Mouse (Mus musculus): ENCODE measurements around the gene Gltp.

Gene Gltp

DNA sequence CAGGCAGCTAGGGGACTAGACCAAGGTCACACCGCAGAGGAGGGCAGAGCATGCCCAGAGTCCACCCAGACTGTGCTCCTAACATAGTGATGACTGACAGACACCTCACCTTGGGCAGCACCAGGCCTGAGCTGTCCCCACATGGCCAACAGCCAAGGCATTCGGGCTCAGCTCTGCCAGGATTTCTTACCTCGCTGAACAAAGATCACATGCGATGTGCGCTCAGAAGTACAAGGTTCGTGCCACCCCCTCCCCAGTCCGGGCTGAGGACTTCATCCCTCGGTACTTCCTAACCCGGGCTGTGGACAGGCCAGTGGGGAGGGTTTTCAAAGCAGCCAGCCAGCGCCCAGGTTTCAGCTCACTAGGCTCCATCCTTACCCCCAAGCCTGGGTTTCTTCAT lies 33.4 kb downstream of the Gltp start:
- peak; percentile 59 to 69 for DNase-seq

DNA sequence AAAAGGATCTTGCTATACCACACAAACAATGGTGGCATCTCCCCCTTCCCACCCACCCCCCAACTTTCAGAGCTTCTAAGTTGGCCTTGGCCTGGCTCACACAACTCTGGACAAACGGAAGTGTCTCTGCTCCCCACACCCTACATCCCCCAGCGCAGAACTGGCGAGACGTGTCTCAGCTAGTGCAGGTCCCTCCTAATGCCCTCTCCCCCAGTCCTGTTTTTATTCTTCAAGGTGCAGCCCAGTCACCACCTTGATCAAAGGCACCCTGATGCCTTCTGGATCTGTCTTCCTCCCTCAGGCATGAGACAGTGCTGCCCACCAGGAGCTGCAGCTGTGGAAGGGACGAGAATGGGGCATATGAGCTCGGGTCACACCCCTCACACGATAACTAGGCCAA lies 34.5 kb downstream of the Gltp start:
- no peak for DNase-seq

DNA sequence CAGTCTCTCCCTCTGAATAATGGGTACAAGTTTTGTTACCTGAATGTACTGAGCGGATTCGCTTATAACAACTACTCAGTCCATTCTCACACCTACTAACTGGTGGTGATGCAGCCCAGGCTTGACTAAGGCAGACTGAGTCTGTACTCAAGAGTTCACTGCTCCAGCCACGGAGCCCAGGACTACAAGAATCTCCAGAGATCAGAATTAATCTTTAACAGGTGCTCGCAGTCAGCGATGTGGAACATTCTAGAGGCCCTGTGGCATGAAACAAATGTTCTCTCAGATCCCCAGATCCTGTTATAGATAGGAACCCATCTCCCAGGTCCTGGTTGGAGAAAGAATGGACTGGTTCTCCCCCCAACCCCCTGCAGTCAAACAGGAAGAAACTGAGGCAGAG lies 35.1 kb downstream of the Gltp start:
- no peak for DNase-seq

DNA sequence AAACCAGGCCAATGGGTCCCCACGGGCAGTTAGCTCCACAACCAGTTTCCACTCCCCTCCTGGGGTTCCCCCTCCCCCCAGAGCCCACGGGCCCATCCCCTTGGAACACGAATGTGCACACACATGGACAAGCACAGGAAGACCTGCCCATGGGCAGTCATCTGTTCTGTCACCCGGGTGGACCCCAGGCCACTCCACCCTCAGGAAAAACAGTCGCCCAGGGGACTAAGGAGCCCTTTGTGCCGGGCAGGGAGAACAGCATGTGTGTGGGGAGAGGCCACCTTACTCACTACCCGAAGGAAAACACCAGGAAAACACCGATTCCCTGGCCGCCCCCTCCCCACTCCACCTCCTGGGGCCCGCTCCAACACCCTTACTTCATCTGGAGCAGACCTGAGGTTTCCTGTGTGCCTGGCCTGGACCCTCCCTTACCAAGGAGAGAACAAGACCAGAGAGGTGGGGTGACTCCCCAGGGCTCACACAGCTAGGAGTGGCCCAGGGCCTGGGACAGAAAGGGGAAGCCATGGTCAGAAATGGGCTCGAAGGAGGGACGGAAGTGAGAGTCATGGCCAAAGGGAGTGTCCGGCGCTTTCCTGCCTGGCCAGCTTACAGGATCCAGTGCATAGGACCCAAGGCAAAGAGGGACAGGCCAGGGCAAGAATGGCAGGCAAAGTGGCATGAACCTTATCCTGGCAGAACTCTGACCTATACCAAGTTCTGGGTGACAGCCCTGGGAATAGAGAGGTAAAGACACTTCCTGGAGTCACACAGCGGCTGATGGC lies 36.9 kb downstream of the Gltp start:
- no peak for DNase-seq

DNA sequence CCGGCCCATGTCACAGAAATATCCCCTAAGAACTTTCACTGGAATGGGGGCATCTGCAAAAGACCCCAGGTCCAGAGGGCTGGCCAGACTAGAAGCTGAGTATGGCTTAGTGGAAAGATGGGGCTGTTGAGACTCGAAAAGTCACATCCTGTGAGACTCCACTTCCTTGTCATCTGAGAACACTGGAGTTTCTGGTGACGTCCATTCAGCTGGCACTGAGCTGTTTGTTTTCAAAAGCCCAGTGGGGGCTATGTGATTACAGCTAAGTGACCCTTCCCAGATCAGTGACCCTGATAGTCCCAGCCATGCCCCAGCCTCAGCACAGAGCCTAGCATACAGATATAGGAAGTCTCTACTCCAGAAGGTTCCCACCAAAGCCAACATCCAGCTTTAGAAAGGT lies 39.3 kb downstream of the Gltp start:
- DNase-seq: no peak

DNA sequence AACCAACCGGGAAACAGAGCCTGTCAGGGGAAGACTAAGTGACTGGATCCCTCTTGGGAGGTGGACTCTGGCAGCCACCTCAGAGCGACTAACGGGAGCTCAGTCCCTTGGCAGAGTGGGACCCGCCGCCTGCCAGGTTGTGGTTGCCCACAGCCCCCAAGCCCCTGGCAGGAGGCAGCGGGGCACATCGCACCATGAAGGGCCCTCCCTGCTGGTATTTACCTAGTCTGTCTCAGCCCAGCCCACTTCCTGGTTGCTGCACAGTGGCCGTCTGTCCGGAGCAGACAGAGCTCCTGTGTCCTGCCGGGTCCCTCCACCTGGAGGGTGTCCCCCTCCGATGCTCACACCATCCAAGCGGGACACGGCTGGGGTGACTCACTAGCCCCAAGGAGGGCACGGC lies 39.8 kb downstream of the Gltp start:
- no peak for DNase-seq

DNA sequence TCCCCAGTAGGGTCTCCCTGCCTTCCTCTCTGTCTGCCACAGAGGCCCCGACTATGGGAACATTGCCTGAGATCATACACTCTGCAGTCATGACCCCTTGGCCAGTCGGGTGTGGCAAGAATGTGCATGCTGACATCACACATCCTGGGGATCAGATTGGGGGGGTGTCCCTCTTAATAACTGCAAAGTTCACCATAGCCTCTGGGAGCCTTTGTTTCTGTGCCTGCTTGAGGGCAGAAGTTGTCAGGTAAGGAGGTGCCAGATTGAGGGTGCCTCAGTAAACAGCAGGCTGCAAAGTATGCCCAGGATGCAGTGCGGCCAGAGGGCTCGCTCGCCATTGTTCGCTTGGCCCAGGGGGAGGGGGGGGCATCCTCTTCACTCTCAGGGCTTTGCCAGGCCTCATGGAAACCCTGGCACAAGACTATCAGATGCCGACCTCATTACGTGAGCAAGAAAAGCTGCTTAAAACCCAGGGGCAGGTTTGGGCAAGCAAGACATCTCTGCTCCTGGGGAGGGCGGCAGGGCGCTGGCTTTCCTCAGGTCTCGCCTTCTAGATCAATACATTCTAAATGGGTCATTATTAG lies 42.0 kb downstream of the Gltp start:
- peak in 1 of 2 experiments; percentile 16 for DNase-seq

DNA sequence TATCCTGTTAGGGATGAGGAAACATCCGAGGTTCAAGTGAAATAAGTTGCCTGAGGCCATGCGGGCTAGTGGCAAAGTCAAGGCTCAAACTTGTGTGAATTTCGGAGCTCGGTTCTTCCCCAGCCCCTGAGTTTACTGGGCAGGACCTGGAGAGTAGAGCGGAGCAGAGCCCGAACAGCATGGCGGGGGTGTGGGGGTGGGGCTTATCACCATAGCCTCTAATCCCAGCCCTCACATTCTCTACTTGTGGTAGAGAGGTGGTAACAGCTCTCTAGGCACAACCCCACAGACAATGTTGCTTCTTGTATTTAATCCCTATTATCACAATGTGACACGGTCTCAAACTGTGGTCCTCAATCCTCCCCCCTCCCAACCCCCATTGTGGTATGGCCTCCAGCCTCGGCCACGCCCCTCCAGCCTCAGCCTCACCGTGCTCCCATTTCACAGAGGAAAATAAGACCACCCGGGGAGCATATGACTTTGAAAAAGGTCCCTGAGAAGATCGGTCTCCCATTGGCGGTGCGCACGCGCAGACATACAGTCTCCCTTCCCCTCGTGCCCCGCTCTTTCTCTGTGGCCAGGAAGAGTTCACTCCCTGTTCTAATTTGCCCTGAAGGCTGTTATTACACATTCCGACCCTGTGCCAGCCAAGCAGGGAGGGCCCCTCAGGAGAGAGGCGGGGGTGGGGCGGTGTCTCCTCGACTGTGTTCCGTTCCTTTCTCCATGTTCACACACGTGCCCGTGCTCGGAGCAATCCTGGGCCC lies 43.4 kb downstream of the Gltp start:
- peak; percentile 43 to 49 for DNase-seq

DNA sequence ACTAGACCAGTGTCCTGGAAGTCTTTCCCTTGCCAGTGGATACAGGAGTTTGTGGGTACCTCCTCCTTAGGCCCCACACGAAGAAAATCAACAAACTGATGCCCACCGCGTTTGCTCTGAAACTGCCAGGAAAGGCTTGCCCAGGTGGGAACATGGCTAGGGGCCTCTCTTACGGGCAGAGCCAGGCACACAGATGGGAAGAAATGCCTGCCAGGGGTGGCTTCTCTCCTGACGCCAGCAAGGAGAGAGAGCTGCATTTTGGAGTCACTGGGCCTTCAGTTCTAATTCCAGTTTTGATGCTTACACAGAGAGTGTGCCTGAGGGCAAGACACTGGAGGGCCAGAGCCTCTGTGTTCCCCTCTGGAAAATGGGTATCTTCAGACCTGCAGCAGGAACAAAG lies 44.9 kb downstream of the Gltp start:
- DNase-seq: peak; percentile 41 to 61

DNA sequence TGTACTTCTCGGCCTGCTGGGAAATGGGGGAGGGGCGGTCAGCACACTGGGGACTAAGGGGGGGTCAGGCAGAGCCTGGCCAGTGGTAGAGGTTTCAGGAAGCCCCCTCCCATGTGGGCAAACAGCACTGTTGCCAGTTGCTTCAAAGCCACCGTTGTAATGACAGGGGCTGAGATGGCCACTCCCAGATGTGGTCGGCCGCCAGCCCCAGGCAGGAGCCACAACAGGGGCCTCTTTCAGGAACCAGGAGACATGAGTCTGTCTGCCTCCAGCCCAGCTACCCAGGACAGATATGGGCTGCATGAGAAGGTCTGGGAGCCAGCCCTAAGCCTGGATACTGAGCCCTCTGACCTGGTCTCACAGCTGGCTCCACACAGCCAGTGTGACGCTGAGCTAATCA lies 45.9 kb downstream of the Gltp start:
- DNase-seq: no peak

DNA sequence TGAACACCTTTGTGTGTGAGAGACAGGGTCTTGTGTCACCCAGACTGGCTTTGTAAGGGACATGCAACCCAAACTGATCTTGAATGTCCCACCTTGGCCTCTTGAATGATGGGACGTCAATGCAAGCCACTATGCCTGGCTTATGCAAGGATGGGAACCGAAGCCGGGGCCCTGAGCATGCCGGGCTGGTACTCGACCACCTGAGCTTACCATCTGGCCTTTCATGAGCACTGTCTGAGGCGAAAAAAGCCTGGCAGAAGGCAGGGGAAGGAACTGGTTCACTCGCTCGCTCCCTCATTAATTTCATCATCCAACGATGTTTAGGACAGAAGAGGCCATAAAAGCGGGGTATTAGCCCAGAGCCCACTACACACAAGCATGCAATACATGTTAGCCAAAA lies 50.0 kb downstream of the Gltp start:
- peak; percentile 47 to 52 for DNase-seq

DNA sequence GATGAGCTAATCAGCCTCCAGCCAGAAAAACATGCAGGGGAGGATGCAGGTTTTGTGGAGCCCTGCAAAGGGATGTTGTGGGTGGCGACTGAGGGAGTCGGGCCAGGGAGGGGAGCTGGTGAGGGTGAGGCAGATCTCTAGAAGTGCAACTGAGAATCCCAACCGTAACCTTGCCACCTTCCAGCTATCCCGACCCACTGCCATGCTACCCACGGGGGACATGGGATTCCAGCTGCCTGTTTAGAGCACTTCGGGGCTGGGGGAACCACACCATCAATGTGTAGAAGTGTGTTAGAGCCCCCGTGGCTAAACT lies 51.2 kb downstream of the Gltp start:
- DNase-seq: no peak

DNA sequence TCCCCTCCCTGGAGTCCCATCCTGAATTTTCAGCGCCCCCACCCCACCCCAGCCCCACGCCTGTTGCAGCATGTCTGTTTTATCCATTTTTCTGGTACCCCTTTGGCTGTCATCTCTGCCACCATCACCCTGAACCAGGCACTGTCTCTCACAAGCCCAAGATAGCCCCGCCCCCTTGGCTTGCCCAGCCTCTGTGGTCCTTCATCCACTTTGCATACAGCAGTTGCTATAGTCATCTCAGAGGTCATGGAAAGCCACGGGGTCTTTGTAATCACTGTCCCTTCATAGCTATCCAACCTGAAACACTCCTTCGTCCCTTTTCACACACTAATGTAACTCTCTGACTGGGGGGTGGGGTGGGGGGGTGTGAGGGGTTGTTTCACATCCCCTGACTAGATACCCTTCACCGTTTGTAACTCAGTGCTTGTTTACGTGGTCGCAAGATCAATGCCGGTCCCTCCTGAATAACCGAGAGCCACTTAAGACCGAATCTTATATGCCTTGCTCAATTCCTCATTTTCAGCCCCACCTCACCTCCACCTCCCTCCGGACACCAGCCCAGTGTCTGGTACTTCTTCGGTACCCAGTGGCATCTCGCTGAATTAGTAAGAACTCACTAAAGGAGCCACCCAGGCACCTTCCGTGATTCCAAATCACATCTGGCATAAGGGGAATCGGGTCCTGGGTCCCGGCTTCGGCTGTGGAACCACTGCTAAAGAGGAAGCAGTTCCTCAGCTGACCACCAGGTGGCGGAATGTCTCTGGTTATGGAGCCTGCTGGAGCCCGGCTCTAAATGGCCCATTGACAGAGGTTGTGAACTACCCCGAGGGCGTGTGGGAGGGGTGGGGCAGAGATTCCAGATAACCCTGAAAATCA lies 51.8 kb downstream of the Gltp start:
- peak; percentile 93 to 96 for DNase-seq

DNA sequence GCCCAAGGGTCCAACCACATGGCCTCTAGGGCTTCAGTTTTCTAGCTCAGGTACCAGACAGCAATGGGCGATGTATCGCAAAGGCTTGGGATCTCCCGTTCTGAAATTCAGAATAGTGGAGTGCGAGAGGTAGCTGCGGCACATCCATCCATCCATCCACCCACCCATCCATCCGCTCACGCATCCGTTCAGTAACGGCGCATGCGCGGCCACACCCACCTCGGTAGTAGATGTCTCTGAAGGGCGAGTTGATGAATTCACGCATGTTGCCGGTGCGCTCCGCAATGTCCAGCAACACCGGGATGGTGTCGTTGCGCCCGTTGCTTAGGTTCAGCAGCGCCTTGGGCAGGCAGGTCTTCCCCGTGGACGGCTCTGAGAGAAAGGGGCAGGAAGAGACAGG lies 54.7 kb downstream of the Gltp start:
- no peak for DNase-seq

DNA sequence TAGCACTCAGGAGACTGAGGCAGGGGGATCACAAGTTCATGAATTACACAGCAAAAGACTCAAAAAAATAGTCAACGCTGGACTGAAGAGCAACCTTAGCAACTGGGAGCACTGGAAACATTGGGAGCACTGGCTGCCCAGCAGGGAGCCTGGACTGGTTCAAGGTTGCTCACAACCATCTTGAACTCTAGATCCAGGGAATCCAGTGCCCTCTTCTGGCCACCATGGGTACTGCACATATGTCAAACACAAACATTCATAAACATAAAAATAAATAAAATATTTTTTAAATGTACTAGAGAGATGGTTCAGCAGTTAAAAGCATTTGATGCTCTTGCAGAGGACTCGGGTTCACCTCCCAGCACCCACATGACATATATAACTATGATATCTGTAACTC lies 59.4 kb downstream of the Gltp start:
- DNase-seq: peak in 1 of 2 experiments; percentile 65

DNA sequence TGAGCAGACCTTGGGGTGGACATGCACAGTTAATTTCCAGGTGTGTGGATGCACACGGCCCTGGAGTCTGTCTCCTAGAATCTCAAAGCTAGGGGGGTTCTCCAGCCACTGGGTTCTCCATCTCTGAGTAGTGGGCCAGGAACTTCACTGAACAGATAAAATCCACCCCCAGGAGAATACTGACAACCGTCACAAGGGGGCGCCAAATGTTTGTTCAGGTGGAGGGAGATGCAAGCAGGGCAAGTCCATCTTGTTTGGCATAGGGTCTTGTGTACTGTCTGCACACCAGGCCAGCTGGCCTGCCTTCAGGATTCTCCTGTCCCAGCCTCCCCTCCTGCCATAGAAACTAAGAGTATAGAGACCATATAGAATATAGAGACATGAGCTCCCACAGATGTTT lies 65.2 kb downstream of the Gltp start:
- DNase-seq: peak; percentile 75 to 89

DNA sequence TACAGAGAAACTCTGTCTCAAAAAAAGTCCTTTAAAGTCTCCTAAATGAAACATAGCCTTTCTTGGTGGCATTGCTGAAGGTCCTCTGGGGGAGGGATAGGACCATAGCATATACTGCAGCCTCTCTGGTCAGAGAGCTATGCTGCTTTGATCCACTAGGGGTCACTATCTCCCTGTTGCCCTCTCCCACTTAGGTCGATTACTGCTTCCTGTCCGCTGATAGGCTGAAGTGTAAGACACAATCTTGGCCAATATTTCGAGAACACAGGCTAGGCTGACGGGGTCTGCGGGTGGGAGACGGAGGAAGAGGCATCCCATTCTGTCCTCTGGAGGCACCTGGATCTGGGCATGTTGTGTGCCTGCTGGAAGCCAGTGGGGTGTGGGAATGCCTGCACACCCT lies 70.5 kb downstream of the Gltp start:
- DNase-seq: no peak

All from cerebellum, postnatal 14 days (tissue).